21 mouse cellular contexts compared by ENCODE assay signal in the genomic region with DNA sequence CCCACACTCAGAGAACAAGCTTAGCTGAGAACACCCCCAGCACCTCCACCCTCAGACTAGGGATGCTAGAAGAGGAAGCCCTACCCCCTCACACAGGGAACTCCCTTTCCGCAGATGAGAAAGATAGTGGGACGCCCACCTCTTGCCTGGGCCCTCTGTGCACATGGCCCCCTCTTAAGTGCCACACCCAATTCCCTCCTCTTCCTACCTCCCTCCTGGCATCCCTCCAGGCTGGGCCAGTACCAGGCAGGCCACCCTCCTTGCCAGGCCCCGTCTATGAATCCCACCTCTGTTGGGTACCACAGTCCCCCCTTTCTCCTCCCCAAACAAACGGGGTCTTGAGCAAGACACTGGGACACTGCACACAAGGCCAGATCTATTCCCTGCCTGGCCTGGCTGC. TPM values are rescaled to one million over a fixed set of nuclear protein-coding genes. Genes with fewer than 3 reads are reported as not detected.
DNase-seq lines count a peak whose midpoint lies in the region; ATAC-seq and TF ChIP-seq lines count a peak whose summit lies in the region.
"Had no signal": no experiment of that assay in that cellular context is flagged by ENCODE, and none has a peak within 500 bp of the region (broad histone marks: within the 10 kb centered on the region; RNA-seq: fewer than 3 reads in every experiment).

No protein-coding gene starts in this region.

- no peak for DNase-seq in frontal cortex, postnatal 25 days (ENCODE audit: low spot score in 2 of 2)
- peak; percentile 17 to 34 for DNase-seq in lung, adult 18-20 months
- DNase-seq in lung, adult 2 months: no peak
- DNase-seq in MN1 (ENCODE audit: low spot score): peak; percentile 35
- peak; percentile 39 for DNase-seq in lung, postnatal 36 days
- no peak for DNase-seq in heart, adult 2 months
- DNase-seq in adrenal gland, postnatal 36 days: no peak
- DNase-seq: cerebellum, adult 9-10 months; heart, postnatal 36 days; kidney, adult 9 months; kidney, postnatal 36 days; thymus, adult 18-20 months had no signal

- no peak overlapping the region for H3K4me3 ChIP-seq in lung, adult 2 months (replicated peaks; ENCODE audit: extremely low read depth, low read depth, low read length)
- H3K4me3 ChIP-seq in heart, adult 2 months: no peak overlapping the region
- H3K4me3 ChIP-seq: forebrain, embryonic 13.5 days; heart, embryonic 12.5 days; limb, embryonic 12.5 days; liver, embryonic 15.5 days; neural tube, embryonic 12.5 days had no signal

- H3K27ac ChIP-seq in heart, adult 2 months: no peak overlapping the region
- H3K27ac ChIP-seq: forebrain, embryonic 13.5 days; limb, embryonic 12.5 days; liver, embryonic 15.5 days; neural tube, embryonic 12.5 days had no signal

- ATAC-seq in frontal cortex, adult (ENCODE audit: low TSS enrichment): peak; percentile 53; the same call in 1 of the 2 replicates
- ATAC-seq: activated CD4-positive, CD25-positive, alpha-beta regulatory T cell, adult 4 months; forebrain, embryonic 13.5 days; Patski had no signal

- no peaks in the 10 kb centered on the region for H3K4me1 ChIP-seq in lung, adult 2 months (ENCODE audit: control insufficient read depth, insufficient read depth, low read length)
- H3K4me1 ChIP-seq in heart, adult 2 months (ENCODE audit: control insufficient read depth, insufficient read depth, low read length): no peaks in the 10 kb centered on the region
- H3K4me1 ChIP-seq: limb, embryonic 12.5 days; liver, embryonic 15.5 days had no signal

- TF ChIP-seq EP300 in heart, adult 2 months (IDR thresholded peaks at IDR 0.05; ENCODE audit: insufficient read depth, low read depth, low read length): no peak

- no peaks in the 10 kb centered on the region for H3K79me2 ChIP-seq in heart, adult 2 months (replicated peaks; ENCODE audit: control insufficient read depth, insufficient read depth, low read length)

- H3K36me3 ChIP-seq in heart, adult 2 months (ENCODE audit: control insufficient read depth, insufficient read depth, low read length): no peaks in the 10 kb centered on the region
- H3K36me3 ChIP-seq: heart, embryonic 12.5 days; limb, embryonic 12.5 days; liver, embryonic 15.5 days; neural tube, embryonic 12.5 days had no signal

- intact Hi-C loops in heart, adult 2 months (cut with DNase I): no loop called here

- no peaks in the 10 kb centered on the region for H3K27me3 ChIP-seq in heart, adult 2 months (ENCODE audit: control insufficient read depth, insufficient read depth, low read length)
- H3K27me3 ChIP-seq: forebrain, embryonic 13.5 days; neural tube, embryonic 12.5 days; Patski had no signal

- WGBS in lung, adult 2 months: 43% methylated on average over 4 of the region's 4 CpGs
- 57% methylated on average over 4 of the region's 4 CpGs for WGBS in heart, adult 2 months

- no peak for TF ChIP-seq CTCF in lung, adult 2 months (IDR thresholded peaks at IDR 0.05; ENCODE audit: insufficient read depth, low read length)
- TF ChIP-seq CTCF in heart, adult 2 months (IDR thresholded peaks at IDR 0.05): no peak

- H3K9ac ChIP-seq in heart, adult 2 months (ENCODE audit: low read depth, low read length): no peak overlapping the region
- H3K9ac ChIP-seq: forebrain, embryonic 13.5 days; heart, embryonic 12.5 days; limb, embryonic 12.5 days; liver, embryonic 15.5 days; neural tube, embryonic 12.5 days had no signal

- no peak for TF ChIP-seq POLR2A in lung, adult 2 months (IDR thresholded peaks at IDR 0.05; ENCODE audit: borderline replicate concordance, extremely low read depth, low read depth, low read length)
- no peak for TF ChIP-seq POLR2A in heart, adult 2 months (IDR thresholded peaks at IDR 0.05; ENCODE audit: insufficient read depth, low read depth, low read length)

RNA-seq across cellular contexts. Expression of a gene that starts 13.7 kb away (rescaled TPM):
- 0.02 and 0.09 TPM in 2 replicates for polyA plus RNA-seq in lung, adult 2 months (2012; rRNA removed)
- 1 to 10 TPM; 1.3 to 3.4 TPM for total RNA-seq in heart, adult 2 months (2021)
- polyA plus RNA-seq in heart, adult 2 months (2012; rRNA removed): 0.16 and 0.35 TPM in 2 replicates
- 1 to 10 TPM; 2.7 to 3.0 TPM for total RNA-seq in adrenal gland, postnatal 36 days (2021)
- polyA plus RNA-seq: activated CD4-positive, CD25-positive, alpha-beta regulatory T cell, adult 4 months; heart, embryonic 12.5 days; liver, embryonic 15.5 days; stomach, embryonic 14.5 days had no signal

Comparison
In these comparisons a context has a peak if more than half of its experiments do, and no peak if none do; other contexts are left out.
1. DNase-seq: peak in lung, adult 18-20 months (2 of 2), MN1 (single experiment) and lung, postnatal 36 days (single experiment); none in frontal cortex, postnatal 25 days (0 of 2), lung, adult 2 months (single experiment), heart, adult 2 months (0 of 2) and adrenal gland, postnatal 36 days (0 of 2).